Mouse (Mus musculus): Measurements from ENCODE around the gene Tmem37. TPM values are rescaled to one million over a fixed set of nuclear protein-coding genes. Genes with fewer than 3 reads are reported as not detected.
A peak's percentile ranks its signal among the peaks of the same experiment; 100 is the strongest.
"Not testable (repeated sequence)": the region's sequence is repeated elsewhere in the genome, so short reads cannot be mapped to it uniquely, and the experiment has no call there.

Gene Tmem37
- polyA plus RNA-seq, 1 experiment from 2014 or later = 10.2 TPM

- WGBS = 52% methylated on average over 6 of the region's 6 CpGs
- H3K4me2 ChIP-seq (ENCODE audit: low read depth, low read length) = no peak overlapping the region
Measured at GRCm38 (mm10) chr1:120099483-120099882, 25.6 kb upstream of the Tmem37 start.

GRCm38 (mm10) chr1:120098327-120098726 is 24.5 kb upstream of the Tmem37 start:
- H3K27ac ChIP-seq (ENCODE audit: low read length) = no peak overlapping the region
- no peak overlapping the region for H3K4me3 ChIP-seq (ENCODE audit: low read length)
- WGBS = 14% methylated on average over 7 of the region's 7 CpGs
- H3K9me3 ChIP-seq (replicated peaks; ENCODE audit: control insufficient read depth, low read length) = no peaks in the 10 kb centered on the region
- no peak overlapping the region for H3K4me2 ChIP-seq (ENCODE audit: low read depth, low read length)
- no peaks in the 10 kb centered on the region for H3K4me1 ChIP-seq (ENCODE audit: control insufficient read depth, insufficient read depth, low read length)
- ATAC-seq (replicated peaks; ENCODE audit: extremely low read depth, insufficient read depth, low FRiP score) = no peak
- no peaks in the 10 kb centered on the region for H3K36me3 ChIP-seq (ENCODE audit: control insufficient read depth, insufficient read depth)
- no peak overlapping the region for H3K9ac ChIP-seq (ENCODE audit: low read length)
- H3K27me3 ChIP-seq (ENCODE audit: control insufficient read depth, insufficient read depth, low read length) = no peaks in the 10 kb centered on the region

More at GRCm38 (mm10) chr1:120099483-120099882, 25.6 kb upstream of the Tmem37 start:
- H3K27me3 ChIP-seq (ENCODE audit: control insufficient read depth, insufficient read depth, low read length) = no peaks in the 10 kb centered on the region; the same call in 1 of the 2 replicates
- ATAC-seq (replicated peaks; ENCODE audit: extremely low read depth, insufficient read depth, low FRiP score) = no peak
- no peak overlapping the region for H3K9ac ChIP-seq (ENCODE audit: low read length)
- H3K27ac ChIP-seq (ENCODE audit: low read length) = no peak overlapping the region
- no peaks in the 10 kb centered on the region for H3K36me3 ChIP-seq (ENCODE audit: control insufficient read depth, insufficient read depth)
- no peaks in the 10 kb centered on the region for H3K4me1 ChIP-seq (ENCODE audit: control insufficient read depth, insufficient read depth, low read length)
- no peaks in the 10 kb centered on the region for H3K9me3 ChIP-seq (replicated peaks; ENCODE audit: control insufficient read depth, low read length)
- no peak overlapping the region for H3K4me3 ChIP-seq (ENCODE audit: low read length)

- Histone ChIP-seq H3K4me2 (ENCODE audit: low read depth, low read length) (no peak overlapping the region), H3K4me1 (ENCODE audit: control insufficient read depth, insufficient read depth, low read length) (no peaks in the 10 kb centered on the region), H3K27ac (ENCODE audit: low read length) (no peak overlapping the region), H3K36me3 (ENCODE audit: control insufficient read depth, insufficient read depth) (no peaks in the 10 kb centered on the region), H3K27me3 (ENCODE audit: control insufficient read depth, insufficient read depth, low read length) (no peaks in the 10 kb centered on the region), H3K9ac (ENCODE audit: low read length) (no peak overlapping the region), H3K9me3 (replicated peaks; ENCODE audit: control insufficient read depth, low read length) (no peaks in the 10 kb centered on the region), H3K4me3 (ENCODE audit: low read length) (no peak overlapping the region)
- no peak for ATAC-seq (replicated peaks; ENCODE audit: extremely low read depth, insufficient read depth, low FRiP score)
- WGBS = 48% methylated on average over 3 of the region's 3 CpGs
Measured at GRCm38 (mm10) chr1:120094920-120095319, 21.0 kb upstream of the Tmem37 start.

- not testable (repeated sequence) for H3K36me3 ChIP-seq (ENCODE audit: control insufficient read depth, insufficient read depth); H3K4me2 ChIP-seq (ENCODE audit: low read depth, low read length); H3K4me1 ChIP-seq (ENCODE audit: control insufficient read depth, insufficient read depth, low read length); H3K27me3 ChIP-seq (ENCODE audit: control insufficient read depth, insufficient read depth, low read length); H3K9ac ChIP-seq (ENCODE audit: low read length); H3K27ac ChIP-seq (ENCODE audit: low read length); H3K4me3 ChIP-seq (ENCODE audit: low read length); H3K9me3 ChIP-seq (replicated peaks; ENCODE audit: control insufficient read depth, low read length); ATAC-seq (replicated peaks; ENCODE audit: extremely low read depth, insufficient read depth, low FRiP score)
- WGBS = 49% methylated on average over 11 of the region's 14 CpGs
Measured at GRCm38 (mm10) chr1:120093482-120094134, 19.7 kb upstream of the Tmem37 start.

GRCm38 (mm10) chr1:120090880-120091570 is 17.2 kb upstream of the Tmem37 start:
- Histone ChIP-seq H3K36me3 (ENCODE audit: control insufficient read depth, insufficient read depth) (no peaks in the 10 kb centered on the region), H3K4me2 (ENCODE audit: low read depth, low read length) (no peak overlapping the region), H3K27me3 (ENCODE audit: control insufficient read depth, insufficient read depth, low read length) (no peaks in the 10 kb centered on the region), H3K4me3 (ENCODE audit: low read length) (no peak overlapping the region), H3K9ac (ENCODE audit: low read length) (no peak overlapping the region), H3K27ac (ENCODE audit: low read length) (peak overlapping the region; percentile 12; the same call in 1 of the 2 replicates), H3K4me1 (ENCODE audit: control insufficient read depth, insufficient read depth, low read length) (no peaks in the 10 kb centered on the region), H3K9me3 (replicated peaks; ENCODE audit: control insufficient read depth, low read length) (no peaks in the 10 kb centered on the region)
- 61% methylated on average over 8 of the region's 8 CpGs for WGBS
- ATAC-seq (replicated peaks; ENCODE audit: extremely low read depth, insufficient read depth, low FRiP score) = peak; percentile 56; the same call in 1 of the 2 replicates

- Histone ChIP-seq H3K27ac (ENCODE audit: low read length) (no peak overlapping the region), H3K36me3 (ENCODE audit: control insufficient read depth, insufficient read depth) (no peaks in the 10 kb centered on the region), H3K9me3 (replicated peaks; ENCODE audit: control insufficient read depth, low read length) (no peaks in the 10 kb centered on the region), H3K4me1 (ENCODE audit: control insufficient read depth, insufficient read depth, low read length) (peaks cover under 1% of the 10 kb centered on the region; the same call in 1 of the 2 replicates), H3K9ac (ENCODE audit: low read length) (no peak overlapping the region), H3K4me3 (ENCODE audit: low read length) (no peak overlapping the region), H3K4me2 (ENCODE audit: low read depth, low read length) (no peak overlapping the region), H3K27me3 (ENCODE audit: control insufficient read depth, insufficient read depth, low read length) (no peaks in the 10 kb centered on the region)
- WGBS = 44% methylated on average over 4 of the region's 5 CpGs
- ATAC-seq (replicated peaks; ENCODE audit: extremely low read depth, insufficient read depth, low FRiP score) = no peak
Measured at GRCm38 (mm10) chr1:120089180-120089579, 15.3 kb upstream of the Tmem37 start.

- no peaks in the 10 kb centered on the region for H3K27me3 ChIP-seq (ENCODE audit: control insufficient read depth, insufficient read depth, low read length)
- H3K4me1 ChIP-seq (ENCODE audit: control insufficient read depth, insufficient read depth, low read length) = peaks cover 14% of the 10 kb centered on the region
- no peak overlapping the region for H3K4me2 ChIP-seq (ENCODE audit: low read depth, low read length)
- H3K4me3 ChIP-seq (ENCODE audit: low read length) = no peak overlapping the region
- WGBS = 60% methylated on average over 13 of the region's 13 CpGs
- H3K9me3 ChIP-seq (replicated peaks; ENCODE audit: control insufficient read depth, low read length) = no peaks in the 10 kb centered on the region
- ATAC-seq (replicated peaks; ENCODE audit: extremely low read depth, insufficient read depth, low FRiP score) = no peak
- H3K36me3 ChIP-seq (ENCODE audit: control insufficient read depth, insufficient read depth) = no peaks in the 10 kb centered on the region
- H3K27ac ChIP-seq (ENCODE audit: low read length) = no peak overlapping the region
- no peak overlapping the region for H3K9ac ChIP-seq (ENCODE audit: low read length)
Measured at GRCm38 (mm10) chr1:120086644-120087043, 12.8 kb upstream of the Tmem37 start.

- 60% methylated on average over 3 of the region's 3 CpGs for WGBS
- Histone ChIP-seq H3K4me3 (ENCODE audit: low read length) (no peak overlapping the region), H3K9me3 (replicated peaks; ENCODE audit: control insufficient read depth, low read length) (no peaks in the 10 kb centered on the region), H3K27me3 (ENCODE audit: control insufficient read depth, insufficient read depth, low read length) (no peaks in the 10 kb centered on the region), H3K27ac (ENCODE audit: low read length) (no peak overlapping the region), H3K36me3 (ENCODE audit: control insufficient read depth, insufficient read depth) (no peaks in the 10 kb centered on the region), H3K9ac (ENCODE audit: low read length) (no peak overlapping the region), H3K4me2 (ENCODE audit: low read depth, low read length) (no peak overlapping the region), H3K4me1 (ENCODE audit: control insufficient read depth, insufficient read depth, low read length) (peaks cover 14% of the 10 kb centered on the region)
- no peak for ATAC-seq (replicated peaks; ENCODE audit: extremely low read depth, insufficient read depth, low FRiP score)
Measured at GRCm38 (mm10) chr1:120085696-120086095, 11.8 kb upstream of the Tmem37 start.

GRCm38 (mm10) chr1:120083921-120084517 is 10.1 kb upstream of the Tmem37 start:
- Histone ChIP-seq H3K36me3 (ENCODE audit: control insufficient read depth, insufficient read depth) (no peaks in the 10 kb centered on the region), H3K9me3 (replicated peaks; ENCODE audit: control insufficient read depth, low read length) (no peaks in the 10 kb centered on the region), H3K4me3 (ENCODE audit: low read length) (no peak overlapping the region), H3K9ac (ENCODE audit: low read length) (no peak overlapping the region), H3K4me2 (ENCODE audit: low read depth, low read length) (no peak overlapping the region), H3K27me3 (ENCODE audit: control insufficient read depth, insufficient read depth, low read length) (no peaks in the 10 kb centered on the region), H3K27ac (ENCODE audit: low read length) (no peak overlapping the region), H3K4me1 (ENCODE audit: control insufficient read depth, insufficient read depth, low read length) (peaks cover 14% of the 10 kb centered on the region)
- ATAC-seq (replicated peaks; ENCODE audit: extremely low read depth, insufficient read depth, low FRiP score) = no peak
- 31% methylated on average over 5 of the region's 5 CpGs for WGBS

Data from heart, embryonic 16.5 days (tissue).